Comparison of ENCODE assay signal across 9 mouse cellular contexts in genomic region chr17:26042599-26043248, GRCm38 (mm10). TPM values are rescaled to one million over a fixed set of nuclear protein-coding genes. Genes with fewer than 3 reads are reported as not detected.
DNase-seq lines count a peak whose midpoint lies in the region; ATAC-seq lines count a peak whose summit lies in the region.
"Had no signal": no experiment of that assay in that cellular context is flagged by ENCODE, and none has a peak within 500 bp of the region (broad histone marks: within the 10 kb centered on the region; RNA-seq: fewer than 3 reads in every experiment).

No protein-coding gene starts in this region.

- H3K27me3 ChIP-seq in midbrain, embryonic 11.5 days (ENCODE audit: control insufficient read depth, insufficient read depth, low read length): no peaks in the 10 kb centered on the region
- H3K27me3 ChIP-seq in midbrain, embryonic 10.5 days (ENCODE audit: low read depth, poor library complexity, severe bottlenecking): no peaks in the 10 kb centered on the region
- no peaks in the 10 kb centered on the region for H3K27me3 ChIP-seq in hindbrain, embryonic 15.5 days
- H3K27me3 ChIP-seq: liver, embryonic 15.5 days had no signal

- DNase-seq in cerebellum, adult 11 months: peak; percentile 47
- no peak for DNase-seq in cerebellum, adult 8-10 months
- DNase-seq in midbrain, embryonic 11.5 days (ENCODE audit: low spot score, missing footprints): peak; percentile 53
- DNase-seq in midbrain, embryonic 10.5 days (ENCODE audit: low spot score): no peak
- DNase-seq in right cerebral cortex, postnatal 25 days: peak; percentile 35
- no peak for DNase-seq in spleen, postnatal 14 days (ENCODE audit: low spot score in 2 of 2)

- WGBS in midbrain, embryonic 11.5 days: 85% methylated on average over 13 of the region's 13 CpGs
- WGBS in midbrain, embryonic 10.5 days: 88% methylated on average over 13 of the region's 13 CpGs
- WGBS in hindbrain, embryonic 15.5 days: 67% methylated on average over 12 of the region's 13 CpGs

- no peak for ATAC-seq in midbrain, embryonic 11.5 days (ENCODE audit: low FRiP score)
- ATAC-seq in hindbrain, embryonic 15.5 days (ENCODE audit: low FRiP score, low read depth): peak; percentile 50
- no peak for ATAC-seq in erythroblast, adult 5-6 weeks (replicated peaks; ENCODE audit: low FRiP score, poor library complexity, severe bottlenecking)

- no peak overlapping the region for H3K4me3 ChIP-seq in midbrain, embryonic 11.5 days (ENCODE audit: low read depth, low read length)
- H3K4me3 ChIP-seq in midbrain, embryonic 10.5 days: no peak overlapping the region
- no peak overlapping the region for H3K4me3 ChIP-seq in hindbrain, embryonic 15.5 days
- H3K4me3 ChIP-seq: liver, embryonic 15.5 days had no signal

- no peak overlapping the region for H3K27ac ChIP-seq in midbrain, embryonic 11.5 days (ENCODE audit: low read depth, low read length)
- H3K27ac ChIP-seq in midbrain, embryonic 10.5 days (replicated peaks): no peak overlapping the region
- peak overlapping the region; percentile 87 for H3K27ac ChIP-seq in hindbrain, embryonic 15.5 days (replicated peaks)
- H3K27ac ChIP-seq: liver, embryonic 15.5 days had no signal

- H3K36me3 ChIP-seq in midbrain, embryonic 11.5 days (ENCODE audit: control insufficient read depth, insufficient read depth, low read length): no peaks in the 10 kb centered on the region
- peaks cover 5% of the 10 kb centered on the region; the same call in 1 of the 2 replicates for H3K36me3 ChIP-seq in midbrain, embryonic 10.5 days
- no peaks in the 10 kb centered on the region for H3K36me3 ChIP-seq in hindbrain, embryonic 15.5 days
- H3K36me3 ChIP-seq: liver, embryonic 15.5 days had no signal

- H3K4me2 ChIP-seq in midbrain, embryonic 11.5 days: no peak overlapping the region
- peak overlapping the region; percentile 26 for H3K4me2 ChIP-seq in hindbrain, embryonic 15.5 days
- H3K4me2 ChIP-seq: liver, embryonic 15.5 days had no signal

- H3K9ac ChIP-seq in midbrain, embryonic 11.5 days (ENCODE audit: low read length): no peak overlapping the region
- no peak overlapping the region for H3K9ac ChIP-seq in hindbrain, embryonic 15.5 days
- H3K9ac ChIP-seq: liver, embryonic 15.5 days had no signal

- no peaks in the 10 kb centered on the region for H3K9me3 ChIP-seq in midbrain, embryonic 11.5 days (ENCODE audit: control insufficient read depth, low read length)
- H3K9me3 ChIP-seq in midbrain, embryonic 10.5 days (replicated peaks): no peaks in the 10 kb centered on the region
- no peaks in the 10 kb centered on the region for H3K9me3 ChIP-seq in hindbrain, embryonic 15.5 days
- H3K9me3 ChIP-seq: liver, embryonic 15.5 days had no signal

- peaks cover 2% of the 10 kb centered on the region for H3K4me1 ChIP-seq in midbrain, embryonic 11.5 days (ENCODE audit: control insufficient read depth, insufficient read depth, low read length)
- peaks cover 20% of the 10 kb centered on the region for H3K4me1 ChIP-seq in midbrain, embryonic 10.5 days
- peaks cover 56% of the 10 kb centered on the region for H3K4me1 ChIP-seq in hindbrain, embryonic 15.5 days (replicated peaks)
- H3K4me1 ChIP-seq: liver, embryonic 15.5 days had no signal

RNA-seq across cellular contexts. Expression of gene Rab11fip3, which starts 26.6 kb away (rescaled TPM):
- polyA plus RNA-seq in midbrain, embryonic 11.5 days (2014; fragmentation: Nextera tagmentation; extraction: Ambion mirVana): 18.1 and 18.2 TPM in 2 replicates
- 20.6 and 26.9 TPM in 2 replicates for polyA plus RNA-seq in midbrain, embryonic 10.5 days (2016; fragmentation: Nextera tagmentation; extraction: Ambion mirVana)
- 27.2 and 31.0 TPM in 2 replicates for polyA plus RNA-seq in hindbrain, embryonic 15.5 days (2015; fragmentation: Nextera tagmentation; extraction: Ambion mirVana)
- not detected in 2 replicates for total RNA-seq in erythroblast, adult 5-6 weeks (2015; ENCODE audit: low replicate concordance)
- 0.17 and 0.42 TPM in 2 replicates for total RNA-seq in erythroblast, adult 5-6 weeks (2017; ENCODE audit: low replicate concordance)

RNA-seq across cellular contexts. Expression of gene Decr2, which starts 47.4 kb away (rescaled TPM):
- polyA plus RNA-seq in midbrain, embryonic 11.5 days (2014; fragmentation: Nextera tagmentation; extraction: Ambion mirVana): 17.0 and 18.1 TPM in 2 replicates
- 27.8 and 28.2 TPM in 2 replicates for polyA plus RNA-seq in midbrain, embryonic 10.5 days (2016; fragmentation: Nextera tagmentation; extraction: Ambion mirVana)
- 40.6 and 42.0 TPM in 2 replicates for polyA plus RNA-seq in hindbrain, embryonic 15.5 days (2015; fragmentation: Nextera tagmentation; extraction: Ambion mirVana)
- total RNA-seq in erythroblast, adult 5-6 weeks (2015; ENCODE audit: low replicate concordance): 3.1 TPM in 1 of 2 replicates, not detected in the other
- 0.42 and 3.2 TPM in 2 replicates for total RNA-seq in erythroblast, adult 5-6 weeks (2017; ENCODE audit: low replicate concordance)

RNA-seq across cellular contexts. Expression of gene Nme4, which starts 52.7 kb away (rescaled TPM):
- polyA plus RNA-seq in midbrain, embryonic 11.5 days (2014; fragmentation: Nextera tagmentation; extraction: Ambion mirVana): 51.5 and 57.7 TPM in 2 replicates
- 87.4 and 106 TPM in 2 replicates for polyA plus RNA-seq in midbrain, embryonic 10.5 days (2016; fragmentation: Nextera tagmentation; extraction: Ambion mirVana)
- 24.3 and 25.1 TPM in 2 replicates for polyA plus RNA-seq in hindbrain, embryonic 15.5 days (2015; fragmentation: Nextera tagmentation; extraction: Ambion mirVana)
- total RNA-seq in erythroblast, adult 5-6 weeks (2015; ENCODE audit: low replicate concordance): 10.0 and 15.9 TPM in 2 replicates
- total RNA-seq in erythroblast, adult 5-6 weeks (2017; ENCODE audit: low replicate concordance): 4.2 and 5.2 TPM in 2 replicates

RNA-seq across cellular contexts. Expression of gene Capn15, which starts 57.1 kb away (rescaled TPM):
- polyA plus RNA-seq in midbrain, embryonic 11.5 days (2014; fragmentation: Nextera tagmentation; extraction: Ambion mirVana): 19.0 and 21.5 TPM in 2 replicates
- polyA plus RNA-seq in midbrain, embryonic 10.5 days (2016; fragmentation: Nextera tagmentation; extraction: Ambion mirVana): 27.6 and 29.5 TPM in 2 replicates
- polyA plus RNA-seq in hindbrain, embryonic 15.5 days (2015; fragmentation: Nextera tagmentation; extraction: Ambion mirVana): 20.2 and 27.6 TPM in 2 replicates
- 1.2 and 1.5 TPM in 2 replicates for total RNA-seq in erythroblast, adult 5-6 weeks (2015; ENCODE audit: low replicate concordance)
- total RNA-seq in erythroblast, adult 5-6 weeks (2017; ENCODE audit: low replicate concordance): 1.4 and 2.4 TPM in 2 replicates

Comparison
In these comparisons a context has a peak if more than half of its experiments do, and no peak if none do; other contexts are left out.
1. DNase-seq: peak in cerebellum, adult 11 months (single experiment), midbrain, embryonic 11.5 days (single experiment) and right cerebral cortex, postnatal 25 days (single experiment); none in cerebellum, adult 8-10 months (single experiment), midbrain, embryonic 10.5 days (single experiment) and spleen, postnatal 14 days (0 of 2).